Mouse (Mus musculus) T-helper 17 cell (primary cell): ENCODE measurements at regions not wholly inside any gene's neighbourhood (a gene's known extent, or its start where the extent isn't known, plus 50 kb on each side); places are given as distances from the start of the nearest gene placed in this dataset.
"Not testable (repeated sequence)": the region's sequence is repeated elsewhere in the genome, so short reads cannot be mapped to it uniquely, and the experiment has no call there.

Experiments used
- in situ Hi-C, 2 experiments: fragments of 300-600 bp; cut with MboI, MseI; formaldehyde crosslinking; loops; 1 replicate in 1 of 2; 2 replicates in 1 of 2; pipeline ENCODE4 v1.15.1; 2025; ENCODE audit warnings: high pct_unique_total_duplicates in 2 of 2

DNA sequence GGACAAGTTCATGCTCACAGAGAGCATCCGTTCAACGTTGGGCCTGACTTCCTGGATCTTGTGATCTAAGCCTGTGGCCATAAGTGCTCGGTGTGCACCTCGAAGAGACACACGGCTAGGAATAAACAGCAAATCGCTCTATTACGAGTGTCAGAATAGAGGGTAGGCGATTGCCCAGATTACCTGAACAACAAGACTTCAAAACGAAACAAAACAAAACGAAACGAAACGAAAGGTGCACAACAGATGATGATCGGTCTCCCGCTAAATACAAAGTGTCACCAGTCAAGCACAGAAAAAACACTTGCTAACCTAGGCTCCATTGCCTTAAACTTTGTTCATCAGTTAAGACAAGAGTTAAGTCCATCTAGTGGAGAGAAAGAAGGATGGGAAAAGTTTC is 67.4 kb downstream of the Pdia4 start:
- in situ Hi-C loops = loop anchor here (5.0 to 10.0 kb wide), 6 partner anchors 91 to 929 kb away; partner anchors contain the start of genes Gimap9 (in 1 of the 2), Gm44965 (in 1 of the 2) and Repin1 (in 1 of the 2)

DNA sequence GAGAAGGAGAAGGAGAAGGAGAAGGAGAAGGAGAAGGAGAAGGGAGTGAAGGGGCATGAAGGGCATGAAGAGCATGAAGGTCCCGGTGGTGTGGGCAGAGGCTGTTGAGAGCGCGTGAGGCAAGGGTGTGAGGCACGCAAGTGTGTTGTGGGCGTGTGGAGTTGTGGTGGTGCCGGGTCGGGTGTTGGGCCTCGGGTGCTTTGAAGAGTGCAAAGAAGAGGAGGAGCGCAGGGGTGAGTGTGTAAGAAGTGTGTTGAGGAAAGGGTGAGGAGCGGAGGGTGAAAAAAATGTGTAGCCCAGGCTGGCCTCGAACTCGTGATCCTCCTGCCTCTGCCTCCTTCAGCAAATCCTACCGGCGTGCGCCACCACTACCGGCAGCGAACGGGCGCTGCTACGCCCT is 69.4 kb downstream of the Pdia4 start:
- in situ Hi-C loops = loop anchor here (5.0 to 10.0 kb wide), 5 partner anchors 33 to 931 kb away; partner anchors contain the start of genes Gimap9 (in 1 of the 2), Gm44965 (in 1 of the 2) and Repin1 (in 1 of the 2)

DNA sequence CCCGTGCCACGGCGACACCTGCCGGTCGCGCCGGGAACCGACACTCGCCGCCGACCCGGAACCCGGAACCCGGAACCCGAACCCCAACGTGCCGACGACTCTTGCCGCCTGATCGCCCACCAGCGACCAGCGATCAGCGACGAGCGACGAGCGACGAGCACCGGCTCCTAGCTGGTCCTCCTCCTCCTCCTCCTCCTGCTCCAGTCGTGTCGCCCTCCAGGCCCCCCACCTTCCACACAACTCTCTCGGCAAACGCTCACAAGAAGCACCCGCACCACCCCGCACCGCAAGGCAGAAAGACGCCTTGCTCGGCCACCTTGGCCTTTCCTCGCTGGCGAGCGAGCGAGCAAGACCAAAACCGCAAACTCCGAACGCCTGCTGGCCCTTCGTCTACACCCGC is 73.0 kb downstream of the Pdia4 start:
- in situ Hi-C loops = loop anchor here (5.0 to 10.0 kb wide), 5 partner anchors 37 to 935 kb away; partner anchors contain the start of genes Gimap9 (in 1 of the 2), Gm44965 (in 1 of the 2) and Repin1 (in 1 of the 2)

DNA sequence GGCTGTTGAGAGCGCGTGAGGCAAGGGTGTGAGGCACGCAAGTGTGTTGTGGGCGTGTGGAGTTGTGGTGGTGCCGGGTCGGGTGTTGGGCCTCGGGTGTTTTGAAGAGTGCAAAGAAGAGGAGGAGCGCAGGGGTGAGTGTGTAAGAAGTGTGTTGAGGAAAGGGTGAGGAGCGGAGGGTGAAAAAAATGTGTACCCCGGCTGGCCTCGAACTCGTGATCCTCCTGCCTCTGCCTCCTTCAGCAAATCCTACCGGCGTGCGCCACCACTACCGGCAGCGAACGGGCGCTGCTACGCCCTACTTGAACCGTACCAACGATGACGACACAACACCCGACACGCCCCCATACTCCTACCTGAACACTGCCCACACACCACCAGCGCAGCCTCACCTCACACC is 73.5 kb downstream of the Pdia4 start:
- in situ Hi-C loops = loop anchor here (5.0 to 10.0 kb wide), 5 partner anchors 38 to 935 kb away; partner anchors contain the start of genes Gimap9 (in 1 of the 2), Gm44965 (in 1 of the 2) and Repin1 (in 1 of the 2)

DNA sequence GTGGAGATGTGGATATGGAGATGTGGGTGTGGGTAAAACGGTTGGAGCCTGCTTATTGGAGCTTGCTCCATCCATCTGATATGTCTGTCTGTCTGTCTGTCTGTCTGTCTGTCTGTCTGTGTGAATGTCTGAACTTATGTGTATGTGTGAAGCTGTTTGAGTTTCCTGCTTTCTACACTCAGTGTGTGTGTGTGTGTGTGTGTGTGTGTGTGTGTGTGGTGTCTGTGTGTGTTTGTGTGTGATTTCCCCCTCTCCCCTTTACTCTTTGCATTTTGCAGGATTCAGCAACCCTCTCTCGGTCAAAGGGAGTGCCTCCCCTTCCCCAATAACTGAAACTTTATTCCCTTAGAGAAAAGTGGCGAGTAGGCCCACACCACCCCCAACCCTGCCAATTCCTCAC is 75.3 kb downstream of the Pdia4 start:
- in situ Hi-C loops = not testable (repeated sequence)
